Comparison of ENCODE assay signal across 23 mouse cellular contexts in the genomic region with DNA sequence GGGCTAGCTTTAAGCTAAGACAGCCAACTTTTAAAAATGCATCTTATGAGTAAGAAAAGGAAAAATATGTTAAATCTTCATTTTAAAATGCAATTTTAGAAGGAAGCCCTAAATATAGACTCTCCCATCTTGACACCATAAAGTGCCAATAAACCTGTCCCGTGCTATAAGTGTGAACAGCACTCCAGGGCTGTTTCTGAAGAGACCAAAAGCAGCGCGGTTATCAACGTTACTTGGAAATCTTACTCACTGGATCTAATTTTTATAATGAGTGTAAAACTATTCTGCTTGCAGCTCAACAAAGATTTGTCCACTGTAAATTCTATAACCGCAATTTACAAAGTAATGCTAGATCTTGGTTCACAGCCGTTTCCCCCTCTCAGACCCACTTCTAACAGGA. TPM values are rescaled to one million over a fixed set of nuclear protein-coding genes. Genes with fewer than 3 reads are reported as not detected.
DNase-seq lines count a peak whose midpoint lies in the region; ATAC-seq and TF ChIP-seq lines count a peak whose summit lies in the region.
"Had no signal": no experiment of that assay in that cellular context is flagged by ENCODE, and none has a peak within 500 bp of the region (broad histone marks: within the 10 kb centered on the region; RNA-seq: fewer than 3 reads in every experiment).

No protein-coding gene starts in this region.

- WGBS in forebrain, embryonic 14.5 days: 94% methylated on average over 6 of the region's 6 CpGs
- 92% methylated on average over 6 of the region's 6 CpGs for WGBS in forebrain, embryonic 11.5 days
- WGBS in forebrain, postnatal 0 days: 63% methylated on average over 6 of the region's 6 CpGs
- 93% methylated on average over 6 of the region's 6 CpGs for WGBS in forebrain, embryonic 10.5 days

- H3K36me3 ChIP-seq in forebrain, embryonic 14.5 days (ENCODE audit: control insufficient read depth, insufficient read depth, low read length): 0 out of 2 replicates have a peak, but pooled peaks cover 5% of the 10 kb centered on the region
- no peaks in the 10 kb centered on the region for H3K36me3 ChIP-seq in forebrain, embryonic 11.5 days (ENCODE audit: control insufficient read depth, insufficient read depth, low read length)
- no peaks in the 10 kb centered on the region for H3K36me3 ChIP-seq in forebrain, postnatal 0 days (ENCODE audit: insufficient read depth)
- peaks cover 3% of the 10 kb centered on the region; the same call in 1 of the 2 replicates for H3K36me3 ChIP-seq in forebrain, embryonic 10.5 days (replicated peaks)
- H3K36me3 ChIP-seq: hindbrain, embryonic 12.5 days had no signal

- peaks cover 12% of the 10 kb centered on the region; the same call in 1 of the 2 replicates for H3K4me1 ChIP-seq in forebrain, embryonic 14.5 days (ENCODE audit: control insufficient read depth, insufficient read depth, low read length)
- H3K4me1 ChIP-seq in forebrain, embryonic 11.5 days (replicated peaks; ENCODE audit: control insufficient read depth, insufficient read depth, low read length): no peaks in the 10 kb centered on the region
- H3K4me1 ChIP-seq in forebrain, postnatal 0 days (ENCODE audit: insufficient read depth): peaks cover 18% of the 10 kb centered on the region
- peaks cover 10% of the 10 kb centered on the region; the same call in 1 of the 2 replicates for H3K4me1 ChIP-seq in forebrain, embryonic 10.5 days

- intact Hi-C loops in left cerebral cortex, adult 2 months (cut with DNase I): loop anchor here (2.0 kb wide), 1 partner anchor 232 kb away; a partner anchor contains a TSS

- no peak for DNase-seq in forebrain, embryonic 14.5 days (ENCODE audit: low spot score)
- DNase-seq in forebrain, embryonic 11.5 days (ENCODE audit: low spot score): no peak
- DNase-seq in forebrain, postnatal 0 days: peak; percentile 65
- DNase-seq in forebrain, embryonic 10.5 days (ENCODE audit: extremely low spot score, low spot score): no peak
- DNase-seq in left cerebral cortex, adult 2 months (ENCODE audit: extremely low spot score in 1 of 2, low spot score in 2 of 2): no peak
- DNase-seq in left cerebral cortex, adult 11 months (ENCODE audit: low spot score): no peak
- peak; percentile 56 for DNase-seq in brain, adult 2 months (ENCODE audit: low read depth, low spot score)
- DNase-seq in thymus, postnatal 14 days: no peak
- DNase-seq: adrenal gland, adult 8-10 months; gastrocnemius, adult 2 months; heart, adult 11 months had no signal

- H3K27ac ChIP-seq in forebrain, embryonic 14.5 days (ENCODE audit: low read depth, low read length): 0 out of 2 replicates have a peak overlapping the region, but pooled peaks have one; percentile 5
- no peak overlapping the region for H3K27ac ChIP-seq in forebrain, embryonic 11.5 days (ENCODE audit: low read depth, low read length)
- H3K27ac ChIP-seq in forebrain, postnatal 0 days (ENCODE audit: low read depth, low read length): peak overlapping the region; percentile 60
- H3K27ac ChIP-seq in forebrain, embryonic 10.5 days: no peak overlapping the region
- H3K27ac ChIP-seq in left cerebral cortex, adult 2 months: peak overlapping the region; percentile 84
- H3K27ac ChIP-seq: gastrocnemius, adult 2 months; hindbrain, embryonic 12.5 days had no signal

- no peak for ATAC-seq in forebrain, embryonic 14.5 days
- ATAC-seq in forebrain, embryonic 11.5 days (replicated peaks; ENCODE audit: low FRiP score): no peak
- ATAC-seq in forebrain, postnatal 0 days: peak; percentile 68
- ATAC-seq: activated CD4-positive, CD25-positive, alpha-beta regulatory T cell, adult 4 months had no signal

- no peak for TF ChIP-seq CTCF in forebrain, postnatal 0 days (IDR thresholded peaks at IDR 0.05; ENCODE audit: low read depth)
- TF ChIP-seq CTCF in left cerebral cortex, adult 2 months (IDR thresholded peaks at IDR 0.05): no peak

- H3K9ac ChIP-seq in forebrain, embryonic 14.5 days (ENCODE audit: low read length): no peak overlapping the region
- no peak overlapping the region for H3K9ac ChIP-seq in forebrain, embryonic 11.5 days (ENCODE audit: low read length)
- no peak overlapping the region for H3K9ac ChIP-seq in forebrain, postnatal 0 days
- H3K9ac ChIP-seq: hindbrain, embryonic 12.5 days; hindbrain, embryonic 15.5 days had no signal

- H3K4me2 ChIP-seq in forebrain, embryonic 14.5 days (ENCODE audit: low read length): no peak overlapping the region
- no peak overlapping the region for H3K4me2 ChIP-seq in forebrain, embryonic 11.5 days (ENCODE audit: low read depth, low read length, severe bottlenecking)
- no peak overlapping the region for H3K4me2 ChIP-seq in forebrain, postnatal 0 days (ENCODE audit: low read depth)
- H3K4me2 ChIP-seq: heart, embryonic 11.5 days; hindbrain, embryonic 12.5 days; hindbrain, embryonic 15.5 days had no signal

- H3K27me3 ChIP-seq in forebrain, embryonic 14.5 days (replicated peaks; ENCODE audit: control insufficient read depth, insufficient read depth, low read length): no peaks in the 10 kb centered on the region
- no peaks in the 10 kb centered on the region for H3K27me3 ChIP-seq in forebrain, embryonic 11.5 days (ENCODE audit: control insufficient read depth, insufficient read depth, low read length)
- no peaks in the 10 kb centered on the region for H3K27me3 ChIP-seq in forebrain, postnatal 0 days (ENCODE audit: insufficient read depth, low read length)
- no peaks in the 10 kb centered on the region for H3K27me3 ChIP-seq in forebrain, embryonic 10.5 days (ENCODE audit: poor library complexity, severe bottlenecking)
- H3K27me3 ChIP-seq: hindbrain, embryonic 12.5 days; hindbrain, embryonic 15.5 days had no signal

- no peaks in the 10 kb centered on the region for H3K9me3 ChIP-seq in forebrain, embryonic 14.5 days (replicated peaks; ENCODE audit: control insufficient read depth, low read length)
- no peaks in the 10 kb centered on the region for H3K9me3 ChIP-seq in forebrain, embryonic 11.5 days (ENCODE audit: control insufficient read depth, low read length)
- no peaks in the 10 kb centered on the region for H3K9me3 ChIP-seq in forebrain, postnatal 0 days (ENCODE audit: low read length)
- H3K9me3 ChIP-seq in forebrain, embryonic 10.5 days: no peaks in the 10 kb centered on the region
- H3K9me3 ChIP-seq: hindbrain, embryonic 12.5 days; hindbrain, embryonic 15.5 days had no signal

- no peak overlapping the region for H3K4me3 ChIP-seq in forebrain, embryonic 14.5 days (ENCODE audit: low read depth, low read length)
- no peak overlapping the region for H3K4me3 ChIP-seq in forebrain, embryonic 11.5 days (ENCODE audit: low read depth, low read length)
- no peak overlapping the region for H3K4me3 ChIP-seq in forebrain, postnatal 0 days (ENCODE audit: low read depth, low read length)
- no peak overlapping the region for H3K4me3 ChIP-seq in forebrain, embryonic 10.5 days
- H3K4me3 ChIP-seq in left cerebral cortex, adult 2 months: no peak overlapping the region
- H3K4me3 ChIP-seq: gastrocnemius, adult 2 months; hindbrain, embryonic 12.5 days; hindbrain, embryonic 15.5 days had no signal

RNA-seq across cellular contexts. Expression of a gene that starts 57.6 kb away (rescaled TPM):
- 4.2 and 5.3 TPM in 2 replicates for polyA plus RNA-seq in forebrain, embryonic 14.5 days (2014; fragmentation: Nextera tagmentation; extraction: Ambion mirVana)
- polyA plus RNA-seq in forebrain, embryonic 11.5 days (2014; fragmentation: Nextera tagmentation; extraction: Ambion mirVana): 0.57 and 0.73 TPM in 2 replicates
- total RNA-seq in forebrain, postnatal 0 days (2014; rRNA removed): 1.4 and 3.7 TPM in 2 replicates
- 2.7 and 3.8 TPM in 2 replicates for polyA plus RNA-seq in forebrain, postnatal 0 days (2015; fragmentation: Nextera tagmentation; extraction: Ambion mirVana)
- polyA plus RNA-seq in forebrain, embryonic 10.5 days (2016; fragmentation: Nextera tagmentation; extraction: Ambion mirVana): 0.21 TPM in 1 of 2 replicates, not detected in the other
- total RNA-seq in left cerebral cortex, adult 2 months (2021): under 1 TPM in 1 of 2 experiments, not detected in 1; 0.68 TPM
- total RNA-seq: ES-E14; gastrocnemius, adult 2 months; gastrocnemius, postnatal 14 days; gastrocnemius, postnatal 4 days; heart, adult 8-10 months; heart, postnatal 25 days; hematopoietic stem cell, adult 5-6 weeks had no signal
- polyA plus RNA-seq: activated CD4-positive, CD25-positive, alpha-beta regulatory T cell, adult 4 months; heart, embryonic 11.5 days; heart, embryonic 14.5 days; heart, postnatal 0 days had no signal

Comparison
In these comparisons a context has a peak if more than half of its experiments do, and no peak if none do; other contexts are left out.
1. DNase-seq: peak in forebrain, postnatal 0 days (single experiment) and brain, adult 2 months (single experiment); none in forebrain, embryonic 14.5 days (single experiment), forebrain, embryonic 11.5 days (single experiment), forebrain, embryonic 10.5 days (single experiment), left cerebral cortex, adult 2 months (0 of 2), left cerebral cortex, adult 11 months (single experiment) and thymus, postnatal 14 days (single experiment).
2. H3K27ac ChIP-seq: peak in forebrain, embryonic 14.5 days (single experiment), forebrain, postnatal 0 days (single experiment) and left cerebral cortex, adult 2 months (single experiment); none in forebrain, embryonic 11.5 days (single experiment) and forebrain, embryonic 10.5 days (single experiment).